Mouse (Mus musculus): ENCODE data around the gene Nkx6-2.

The Nkx6-2 gene

GRCm38 (mm10) chr7:139581801-139582571 lies 611 bp downstream of the Nkx6-2 start:
- Histone ChIP-seq H3K27me3 (ENCODE audit: control insufficient read depth, insufficient read depth, low read length, poor library complexity, severe bottlenecking) (no peaks in the 10 kb centered on the region; the same call in 1 of the 2 replicates), H3K36me3 (ENCODE audit: control insufficient read depth, insufficient read depth, low read length, poor library complexity, severe bottlenecking) (peaks cover 4% of the 10 kb centered on the region; the same call in 1 of the 2 replicates)
- no peak for DNase-seq (ENCODE audit: low read depth, low spot score)

- H3K27me3 ChIP-seq (ENCODE audit: control insufficient read depth, insufficient read depth, low read length, poor library complexity, severe bottlenecking): no peaks in the 10 kb centered on the region; the same call in 1 of the 2 replicates
- H3K36me3 ChIP-seq (ENCODE audit: control insufficient read depth, insufficient read depth, low read length, poor library complexity, severe bottlenecking): peaks cover 4% of the 10 kb centered on the region; the same call in 1 of the 2 replicates
- DNase-seq (ENCODE audit: low read depth, low spot score): no peak
Measured at GRCm38 (mm10) chr7:139580851-139581775, 1.5 kb downstream of the Nkx6-2 start.

- peaks cover 4% of the 10 kb centered on the region; the same call in 1 of the 2 replicates for H3K36me3 ChIP-seq (ENCODE audit: control insufficient read depth, insufficient read depth, low read length, poor library complexity, severe bottlenecking)
- H3K27me3 ChIP-seq (ENCODE audit: control insufficient read depth, insufficient read depth, low read length, poor library complexity, severe bottlenecking): no peaks in the 10 kb centered on the region; the same call in 1 of the 2 replicates
- DNase-seq (ENCODE audit: low read depth, low spot score): no peak
Measured at GRCm38 (mm10) chr7:139579261-139579905, 3.2 kb downstream of the Nkx6-2 start.

GRCm38 (mm10) chr7:139576064-139576686 lies 6.4 kb downstream of the Nkx6-2 start:
- DNase-seq (ENCODE audit: low read depth, low spot score): no peak
- H3K27me3 ChIP-seq (ENCODE audit: control insufficient read depth, insufficient read depth, low read length, poor library complexity, severe bottlenecking): no peaks in the 10 kb centered on the region
- H3K36me3 ChIP-seq (ENCODE audit: control insufficient read depth, insufficient read depth, low read length, poor library complexity, severe bottlenecking): peaks cover 4% of the 10 kb centered on the region; the same call in 1 of the 2 replicates

- H3K27me3 ChIP-seq (ENCODE audit: control insufficient read depth, insufficient read depth, low read length, poor library complexity, severe bottlenecking): no peaks in the 10 kb centered on the region
- DNase-seq (ENCODE audit: low read depth, low spot score): no peak
- no peaks in the 10 kb centered on the region for H3K36me3 ChIP-seq (ENCODE audit: control insufficient read depth, insufficient read depth, low read length, poor library complexity, severe bottlenecking)
Measured at GRCm38 (mm10) chr7:139572665-139573064, 9.9 kb downstream of the Nkx6-2 start.

GRCm38 (mm10) chr7:139570788-139571187 lies 11.8 kb downstream of the Nkx6-2 start:
- Histone ChIP-seq H3K27me3 (ENCODE audit: control insufficient read depth, insufficient read depth, low read length, poor library complexity, severe bottlenecking) (no peaks in the 10 kb centered on the region), H3K36me3 (ENCODE audit: control insufficient read depth, insufficient read depth, low read length, poor library complexity, severe bottlenecking) (no peaks in the 10 kb centered on the region)
- DNase-seq (ENCODE audit: low read depth, low spot score): no peak

GRCm38 (mm10) chr7:139566533-139566932 lies 16.1 kb downstream of the Nkx6-2 start:
- DNase-seq (ENCODE audit: low read depth, low spot score): no peak
- Histone ChIP-seq H3K27me3 (ENCODE audit: control insufficient read depth, insufficient read depth, low read length, poor library complexity, severe bottlenecking) (no peaks in the 10 kb centered on the region), H3K36me3 (ENCODE audit: control insufficient read depth, insufficient read depth, low read length, poor library complexity, severe bottlenecking) (no peaks in the 10 kb centered on the region; the same call in 1 of the 2 replicates)

GRCm38 (mm10) chr7:139565998-139566397 lies 16.6 kb downstream of the Nkx6-2 start:
- no peak for DNase-seq (ENCODE audit: low read depth, low spot score)
- H3K36me3 ChIP-seq (ENCODE audit: control insufficient read depth, insufficient read depth, low read length, poor library complexity, severe bottlenecking): no peaks in the 10 kb centered on the region; the same call in 1 of the 2 replicates
- no peaks in the 10 kb centered on the region for H3K27me3 ChIP-seq (ENCODE audit: control insufficient read depth, insufficient read depth, low read length, poor library complexity, severe bottlenecking)

- DNase-seq (ENCODE audit: low read depth, low spot score): no peak
- Histone ChIP-seq H3K27me3 (ENCODE audit: control insufficient read depth, insufficient read depth, low read length, poor library complexity, severe bottlenecking) (no peaks in the 10 kb centered on the region), H3K36me3 (ENCODE audit: control insufficient read depth, insufficient read depth, low read length, poor library complexity, severe bottlenecking) (no peaks in the 10 kb centered on the region; the same call in none of the 2 replicates)
Measured at GRCm38 (mm10) chr7:139564161-139564560, 18.4 kb downstream of the Nkx6-2 start.

GRCm38 (mm10) chr7:139563425-139563824 lies 19.2 kb downstream of the Nkx6-2 start:
- DNase-seq (ENCODE audit: low read depth, low spot score): no peak
- no peaks in the 10 kb centered on the region for H3K27me3 ChIP-seq (ENCODE audit: control insufficient read depth, insufficient read depth, low read length, poor library complexity, severe bottlenecking)
- no peaks in the 10 kb centered on the region; the same call in none of the 2 replicates for H3K36me3 ChIP-seq (ENCODE audit: control insufficient read depth, insufficient read depth, low read length, poor library complexity, severe bottlenecking)

- H3K36me3 ChIP-seq (ENCODE audit: control insufficient read depth, insufficient read depth, low read length, poor library complexity, severe bottlenecking): no peaks in the 10 kb centered on the region; the same call in none of the 2 replicates
Measured at GRCm38 (mm10) chr7:139559659-139560058, 22.9 kb downstream of the Nkx6-2 start.

GRCm38 (mm10) chr7:139556746-139557526 lies 25.7 kb downstream of the Nkx6-2 start:
- no peaks in the 10 kb centered on the region; the same call in 1 of the 2 replicates for H3K36me3 ChIP-seq (ENCODE audit: control insufficient read depth, insufficient read depth, low read length, poor library complexity, severe bottlenecking)
- no peak for DNase-seq (ENCODE audit: low read depth, low spot score)

More at GRCm38 (mm10) chr7:139559659-139560058, 22.9 kb downstream of the Nkx6-2 start:
- DNase-seq (ENCODE audit: low read depth, low spot score): no peak
- no peaks in the 10 kb centered on the region for H3K27me3 ChIP-seq (ENCODE audit: control insufficient read depth, insufficient read depth, low read length, poor library complexity, severe bottlenecking)

GRCm38 (mm10) chr7:139556331-139556730 lies 26.3 kb downstream of the Nkx6-2 start:
- no peaks in the 10 kb centered on the region; the same call in 1 of the 2 replicates for H3K36me3 ChIP-seq (ENCODE audit: control insufficient read depth, insufficient read depth, low read length, poor library complexity, severe bottlenecking)
- no peak for DNase-seq (ENCODE audit: low read depth, low spot score)
- H3K27me3 ChIP-seq (ENCODE audit: control insufficient read depth, insufficient read depth, low read length, poor library complexity, severe bottlenecking): no peaks in the 10 kb centered on the region

More at GRCm38 (mm10) chr7:139556746-139557526, 25.7 kb downstream of the Nkx6-2 start:
- no peaks in the 10 kb centered on the region for H3K27me3 ChIP-seq (ENCODE audit: control insufficient read depth, insufficient read depth, low read length, poor library complexity, severe bottlenecking)

Measured in splenic B cell, adult 2 months (primary cell).